Mouse (Mus musculus) liver, embryonic 13.5 days (tissue): ENCODE data around the gene Cntnap2. TPM values are rescaled to one million over a fixed set of nuclear protein-coding genes. Genes with fewer than 3 reads are reported as not detected.

ENCODE experiments used
- ATAC-seq: fragments of 200-750 bp; cut with Nextera tagmentation; 2 replicates; pipeline ENCODE4 v1.8.0; 2017; ENCODE audit warnings: low read depth, mild to moderate bottlenecking, moderate number of reproducible peaks, moderate library complexity
- DNase-seq: peaks from one replicate; pipeline ENCODE4 v3.0.0; 2022
- H3K27ac ChIP-seq: fragments of 300-500 bp; sonication (generic); 2 replicates; pipeline ENCODE4 v1.5.1; 2015; ENCODE audit warnings: moderate library complexity, mild to moderate bottlenecking, inconsistent platforms
- H3K27me3 ChIP-seq: fragments of 300-500 bp; sonication (generic); 2 replicates; pipeline ENCODE4 v1.6.1; 2015; ENCODE audit warnings: mild to moderate bottlenecking, inconsistent platforms
- H3K36me3 ChIP-seq: fragments of 300-500 bp; sonication (generic); 2 replicates; pipeline ENCODE4 v1.6.1; 2015; ENCODE audit warnings: mild to moderate bottlenecking, inconsistent platforms
- H3K4me1 ChIP-seq: fragments of 300-500 bp; sonication (generic); replicated peaks from 2 replicates; pipeline ENCODE4 v1.6.1; 2015; ENCODE audit warnings: inconsistent platforms
- H3K4me2 ChIP-seq: fragments of 300-500 bp; sonication (generic); 2 replicates; pipeline ENCODE4 v1.6.1; 2015; ENCODE audit warnings: inconsistent platforms, mild to moderate bottlenecking, moderate library complexity
- H3K4me3 ChIP-seq: fragments of 300-500 bp; sonication (generic); replicated peaks from 2 replicates; pipeline ENCODE4 v1.5.1; 2015; ENCODE audit warnings: mild to moderate bottlenecking, inconsistent platforms
- H3K9ac ChIP-seq: fragments of 300-500 bp; sonication (generic); 2 replicates; pipeline ENCODE4 v1.6.1; 2015; ENCODE audit warnings: mild to moderate bottlenecking, inconsistent platforms
- H3K9me3 ChIP-seq: fragments of 300-500 bp; sonication (generic); replicated peaks from 2 replicates; pipeline ENCODE4 v1.6.1; 2016; ENCODE audit warnings: inconsistent platforms
- WGBS: fragments of 180-500 bp; shearing (Covaris S2); methylation state at CpG from one replicate; pipeline ENCODE4 v1.1.7; 2015; ENCODE audit not compliant: insufficient replicate concordance; 5-methylcytosine and 5-hydroxymethylcytosine counted together
- polyA plus RNA-seq: library from polyadenylated mRNA; unstranded; fragments of >200 nt; fragmentation: Nextera tagmentation; extraction: Ambion mirVana; gene quantifications from 2 replicates; pipeline ENCODE4 v1.2.1, GENCODE M21; 2015

The Cntnap2 gene
- polyA plus RNA-seq, 1 experiment from 2014 or later = 0.78 TPM

GRCm38 (mm10) chr6:47239376-47239921 lies 2180.3 kb downstream of the Cntnap2 start:
- Histone ChIP-seq H3K27ac (no peak overlapping the region), H3K9ac (no peak overlapping the region), H3K27me3 (no peaks in the 10 kb centered on the region), H3K4me1 (peaks cover 11% of the 10 kb centered on the region), H3K9me3 (no peaks in the 10 kb centered on the region), H3K4me2 (no peak overlapping the region), H3K36me3 (no peaks in the 10 kb centered on the region), H3K4me3 (no peak overlapping the region)
- no peak for ATAC-seq
- 39% methylated on average over 3 of the region's 3 CpGs for WGBS
- no peak for DNase-seq

DNA sequence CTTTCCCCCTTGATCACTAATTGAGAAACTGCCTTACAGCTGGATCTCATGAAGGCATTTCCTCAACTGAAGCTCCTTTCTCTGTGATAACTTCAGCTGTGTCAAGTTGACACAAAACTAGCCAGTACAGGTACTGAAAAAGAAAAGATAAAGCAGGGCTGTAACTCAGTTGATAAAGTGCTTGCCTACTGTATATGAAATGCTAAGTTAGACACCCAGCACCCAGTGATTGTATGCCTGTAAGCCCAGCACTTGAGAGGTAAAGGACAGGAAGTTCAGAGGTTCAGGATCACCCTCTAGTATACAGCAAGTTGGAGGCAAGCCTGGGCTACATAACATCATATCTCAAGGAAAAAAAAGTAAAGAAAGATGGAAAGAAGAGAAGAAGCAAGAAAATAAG lies 2182.2 kb downstream of the Cntnap2 start:
- no peak for DNase-seq

GRCm38 (mm10) chr6:47243863-47244606 lies 2184.9 kb downstream of the Cntnap2 start:
- H3K27ac ChIP-seq = no peak overlapping the region
- WGBS = 14% methylated on average over 6 of the region's 6 CpGs
- no peaks in the 10 kb centered on the region for H3K27me3 ChIP-seq
- peak overlapping the region; percentile 27 for H3K4me3 ChIP-seq
- peak; percentile 33 for DNase-seq
- H3K9me3 ChIP-seq = no peaks in the 10 kb centered on the region
- H3K4me1 ChIP-seq = peaks cover 14% of the 10 kb centered on the region
- H3K9ac ChIP-seq = peak overlapping the region; percentile 40; the same call in 1 of the 2 replicates
- H3K4me2 ChIP-seq = peak overlapping the region; percentile 44
- no peaks in the 10 kb centered on the region for H3K36me3 ChIP-seq
- peak; percentile 75 for ATAC-seq

More for the DNA sequence above, 2182.2 kb downstream of the Cntnap2 start:
- ATAC-seq = peak; percentile 75
- no peaks in the 10 kb centered on the region for H3K9me3 ChIP-seq
- no peak overlapping the region for H3K4me3 ChIP-seq
- no peaks in the 10 kb centered on the region for H3K36me3 ChIP-seq
- no peaks in the 10 kb centered on the region for H3K27me3 ChIP-seq
- no peak overlapping the region for H3K9ac ChIP-seq
- H3K4me2 ChIP-seq = no peak overlapping the region
- H3K4me1 ChIP-seq = peaks cover 14% of the 10 kb centered on the region
- no peak overlapping the region for H3K27ac ChIP-seq

DNA sequence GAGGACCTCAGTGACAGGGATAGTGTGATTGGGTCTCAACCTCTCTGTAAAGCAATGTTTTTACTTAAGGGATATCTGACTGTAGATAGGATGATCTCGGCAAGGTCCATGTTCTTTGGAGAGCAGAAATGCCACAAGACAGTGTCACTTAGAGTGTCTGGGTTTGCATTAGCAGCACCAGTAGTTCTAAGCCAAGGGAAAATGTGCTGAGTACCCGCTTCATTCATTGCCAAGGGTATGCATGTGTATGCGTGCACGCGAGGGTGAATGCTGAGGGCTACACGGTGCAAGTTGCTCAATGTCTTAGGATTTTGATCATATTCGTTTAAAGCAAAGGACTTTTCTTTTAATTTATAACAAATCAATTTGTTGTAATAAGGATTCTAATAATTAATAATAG lies 2185.5 kb downstream of the Cntnap2 start:
- Histone ChIP-seq H3K27ac (no peak overlapping the region), H3K4me1 (peaks cover 14% of the 10 kb centered on the region), H3K4me2 (peak overlapping the region; percentile 44), H3K27me3 (no peaks in the 10 kb centered on the region), H3K9ac (peak overlapping the region; percentile 40; the same call in 1 of the 2 replicates), H3K4me3 (peak overlapping the region; percentile 27), H3K36me3 (no peaks in the 10 kb centered on the region), H3K9me3 (no peaks in the 10 kb centered on the region)
- ATAC-seq (no peak), DNase-seq (no peak)
- WGBS = 27% methylated on average over 7 of the region's 7 CpGs

- H3K4me1 ChIP-seq = peaks cover 27% of the 10 kb centered on the region
- no peaks in the 10 kb centered on the region for H3K36me3 ChIP-seq
- no peak for DNase-seq
- no peak overlapping the region for H3K4me2 ChIP-seq
- no peak overlapping the region for H3K4me3 ChIP-seq
- no peak for ATAC-seq
- no peak overlapping the region for H3K27ac ChIP-seq
- no peaks in the 10 kb centered on the region for H3K9me3 ChIP-seq
- H3K9ac ChIP-seq = no peak overlapping the region
- 57% methylated on average over 2 of the region's 2 CpGs for WGBS
- no peaks in the 10 kb centered on the region for H3K27me3 ChIP-seq
Observed at GRCm38 (mm10) chr6:47255270-47255669, 2196.1 kb downstream of the Cntnap2 start.

DNA sequence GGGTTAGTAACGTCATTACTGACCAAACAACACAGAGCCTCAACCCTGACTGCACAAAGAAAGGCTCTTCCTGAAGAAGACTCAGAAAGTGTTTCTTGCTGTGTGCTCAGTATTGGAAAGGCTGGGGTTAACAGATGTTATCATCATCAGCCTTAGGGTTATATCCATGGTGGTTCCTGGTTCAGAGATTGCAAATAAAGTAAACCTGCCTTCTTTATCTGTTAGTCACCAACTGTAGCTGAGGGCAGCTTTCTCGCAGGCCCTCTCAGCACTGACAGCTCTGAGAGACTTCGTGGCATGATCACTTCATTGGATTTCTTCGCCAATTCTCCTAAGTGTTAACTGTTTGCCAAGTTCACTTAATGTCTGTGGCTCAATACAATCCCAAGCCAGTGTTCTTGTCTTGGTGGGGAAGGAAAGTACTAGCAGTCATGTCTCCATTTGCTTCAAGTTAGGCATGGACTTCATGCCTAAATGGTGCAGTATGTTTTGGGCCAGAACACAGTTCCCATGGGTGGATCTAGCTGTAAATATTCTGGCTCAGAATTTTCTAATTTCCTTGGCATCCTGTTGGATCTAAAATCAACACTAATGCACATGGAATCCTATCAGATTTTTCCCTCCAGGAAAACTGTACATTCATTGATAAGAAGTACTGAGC lies 2197.2 kb downstream of the Cntnap2 start:
- ATAC-seq = no peak
- Histone ChIP-seq H3K4me2 (no peak overlapping the region), H3K36me3 (no peaks in the 10 kb centered on the region), H3K9me3 (no peaks in the 10 kb centered on the region), H3K4me3 (no peak overlapping the region), H3K4me1 (peaks cover 27% of the 10 kb centered on the region), H3K9ac (no peak overlapping the region), H3K27ac (no peak overlapping the region), H3K27me3 (no peaks in the 10 kb centered on the region)
- DNase-seq = no peak
- 51% methylated on average over 4 of the region's 4 CpGs for WGBS

GRCm38 (mm10) chr6:47256918-47257506 lies 2197.9 kb downstream of the Cntnap2 start:
- H3K36me3 ChIP-seq = no peaks in the 10 kb centered on the region
- WGBS = 39% methylated on average over 3 of the region's 3 CpGs
- H3K9me3 ChIP-seq = no peaks in the 10 kb centered on the region
- H3K4me1 ChIP-seq = peaks cover 27% of the 10 kb centered on the region
- no peak overlapping the region for H3K27ac ChIP-seq
- H3K4me3 ChIP-seq = no peak overlapping the region
- no peak overlapping the region for H3K4me2 ChIP-seq
- no peaks in the 10 kb centered on the region for H3K27me3 ChIP-seq
- no peak for DNase-seq
- H3K9ac ChIP-seq = no peak overlapping the region
- ATAC-seq = no peak; the same call in 1 of the 2 replicates

DNA sequence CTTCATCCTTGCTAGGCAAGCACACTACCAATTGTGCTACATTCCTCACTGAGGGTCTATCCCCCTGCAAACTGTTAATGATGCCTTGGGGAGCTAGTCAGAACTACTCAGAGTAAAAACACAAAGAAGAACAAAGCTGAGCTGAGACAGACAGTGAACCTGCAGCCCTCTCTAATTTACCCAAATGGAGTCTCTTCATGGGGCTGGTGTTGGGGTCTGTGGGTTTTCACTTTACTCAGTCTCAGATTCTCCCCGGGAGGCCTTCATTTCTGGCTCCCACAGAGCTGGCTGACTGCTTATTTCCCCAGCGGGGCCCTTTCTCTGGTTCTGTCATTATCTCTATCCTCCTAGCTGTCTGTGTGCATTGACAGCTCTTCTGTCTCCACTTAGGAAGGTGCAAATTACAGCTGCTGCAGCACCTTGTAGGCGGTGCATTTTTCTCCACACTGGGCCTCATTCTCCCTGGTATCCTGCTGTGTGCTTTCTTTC lies 2200.5 kb downstream of the Cntnap2 start:
- ATAC-seq (no peak), DNase-seq (no peak)
- H3K36me3 ChIP-seq = no peaks in the 10 kb centered on the region
- no peaks in the 10 kb centered on the region for H3K9me3 ChIP-seq
- no peak overlapping the region for H3K9ac ChIP-seq
- no peak overlapping the region for H3K27ac ChIP-seq
- no peak overlapping the region for H3K4me3 ChIP-seq
- 26% methylated on average over 3 of the region's 3 CpGs for WGBS
- no peak overlapping the region for H3K4me2 ChIP-seq
- H3K27me3 ChIP-seq = no peaks in the 10 kb centered on the region
- H3K4me1 ChIP-seq = peaks cover 27% of the 10 kb centered on the region

DNA sequence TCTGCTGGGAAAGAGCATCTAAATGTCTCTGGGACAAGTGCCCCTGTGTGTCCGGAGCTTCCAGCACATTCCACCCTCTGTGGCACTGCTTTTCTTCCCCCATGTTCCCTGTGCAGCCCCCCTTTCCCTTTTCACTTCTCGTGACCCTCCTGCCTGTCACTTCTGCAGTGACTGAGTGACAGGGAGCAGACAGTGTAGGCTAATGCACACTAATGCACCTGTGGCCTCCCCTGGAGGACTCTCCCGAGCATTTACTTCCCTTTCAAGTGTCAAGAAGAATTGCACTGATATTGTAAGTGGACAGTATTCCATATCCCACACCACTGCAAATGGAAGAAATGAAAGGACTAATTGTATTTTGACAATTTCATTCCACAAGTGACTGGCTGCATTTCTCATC lies 2208.1 kb downstream of the Cntnap2 start:
- no peak for ATAC-seq
- H3K27me3 ChIP-seq = no peaks in the 10 kb centered on the region
- H3K27ac ChIP-seq = no peak overlapping the region
- H3K4me2 ChIP-seq = no peak overlapping the region
- no peak for DNase-seq
- no peak overlapping the region for H3K4me3 ChIP-seq
- no peak overlapping the region for H3K9ac ChIP-seq
- no peaks in the 10 kb centered on the region for H3K36me3 ChIP-seq
- no peaks in the 10 kb centered on the region for H3K9me3 ChIP-seq
- 40% methylated on average over 3 of the region's 3 CpGs for WGBS
- H3K4me1 ChIP-seq = no peaks in the 10 kb centered on the region; the same call in 1 of the 2 replicates

DNA sequence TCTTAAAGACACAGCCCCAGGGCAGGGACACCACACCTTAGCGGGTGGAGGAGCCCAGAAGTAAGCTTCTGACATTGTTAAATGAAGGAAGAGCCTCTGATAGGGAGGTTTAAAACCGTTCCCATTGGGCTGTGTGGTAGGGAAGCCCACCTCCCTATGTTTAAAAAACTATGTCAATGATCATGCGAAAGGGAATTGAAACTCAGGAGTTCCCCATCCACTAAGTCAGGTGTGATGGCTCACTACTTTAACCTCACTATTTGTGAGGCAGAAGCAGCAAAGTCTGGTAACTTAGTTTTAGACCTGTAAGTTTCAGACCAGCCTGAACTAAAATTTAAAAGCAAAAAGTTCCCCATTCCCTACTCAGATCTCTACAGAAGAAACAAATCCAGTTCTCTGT lies 2210.3 kb downstream of the Cntnap2 start:
- 59% methylated on average over 3 of the region's 3 CpGs for WGBS
- no peak for DNase-seq
- no peak for ATAC-seq

GRCm38 (mm10) chr6:47271576-47271975 lies 2212.4 kb downstream of the Cntnap2 start:
- no peak overlapping the region for H3K4me3 ChIP-seq
- no peaks in the 10 kb centered on the region for H3K9me3 ChIP-seq
- ATAC-seq (no peak), DNase-seq (no peak)
- H3K9ac ChIP-seq = no peak overlapping the region
- H3K36me3 ChIP-seq = no peaks in the 10 kb centered on the region
- H3K4me2 ChIP-seq = no peak overlapping the region
- no peak overlapping the region for H3K27ac ChIP-seq
- H3K27me3 ChIP-seq = no peaks in the 10 kb centered on the region
- 43% methylated on average over 3 of the region's 3 CpGs for WGBS
- no peaks in the 10 kb centered on the region for H3K4me1 ChIP-seq

More for the DNA sequence above, 2210.3 kb downstream of the Cntnap2 start:
- Histone ChIP-seq H3K36me3 (no peaks in the 10 kb centered on the region), H3K9me3 (no peaks in the 10 kb centered on the region), H3K4me1 (no peaks in the 10 kb centered on the region; the same call in 1 of the 2 replicates), H3K27ac (no peak overlapping the region), H3K4me3 (no peak overlapping the region), H3K27me3 (no peaks in the 10 kb centered on the region), H3K4me2 (no peak overlapping the region), H3K9ac (no peak overlapping the region)
